Mouse (Mus musculus): ENCODE measurements around the gene Aurkaip1. TPM values are rescaled to one million over a fixed set of nuclear protein-coding genes. Genes with fewer than 3 reads are reported as not detected.

Gene Aurkaip1
- polyA plus RNA-seq, 1 experiment from 2014 or later: 186 TPM

DNA sequence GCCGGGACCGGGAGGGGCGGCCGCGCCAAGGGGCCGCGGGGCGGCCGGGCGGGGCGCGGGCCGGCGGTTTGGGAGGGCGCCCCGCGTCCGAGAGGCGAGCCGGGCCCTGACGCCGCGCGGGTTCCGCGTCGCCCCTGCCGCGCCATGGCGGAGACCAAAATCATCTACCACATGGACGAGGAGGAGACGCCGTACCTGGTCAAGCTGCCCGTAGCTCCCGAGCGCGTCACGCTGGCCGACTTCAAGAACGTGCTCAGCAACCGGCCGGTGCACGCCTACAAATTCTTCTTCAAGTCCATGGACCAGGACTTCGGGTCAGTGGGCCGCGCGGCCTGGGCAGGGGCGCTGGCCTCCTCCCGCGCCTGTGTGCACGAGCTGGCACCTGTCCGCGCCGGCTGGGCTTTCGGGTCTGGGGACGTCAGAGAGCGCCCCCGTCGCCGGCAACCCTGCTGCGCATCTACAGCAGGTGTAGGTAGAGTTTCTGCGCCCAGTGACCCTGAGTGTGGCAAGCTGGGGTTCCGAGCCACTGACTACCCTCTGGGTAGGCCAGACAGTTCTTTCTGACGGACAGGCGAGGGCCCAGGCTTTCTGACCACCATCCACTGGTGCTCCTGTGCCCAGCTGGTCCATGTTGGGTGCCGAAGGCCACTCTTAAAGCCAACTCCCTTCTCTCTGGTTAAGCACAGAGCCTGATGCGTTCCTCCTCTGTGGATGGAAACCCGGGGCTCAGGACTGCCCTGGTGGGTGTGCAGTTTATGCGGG, 16.7 kb downstream of the Aurkaip1 start:
- 2% methylated on average over 69 of the region's 69 CpGs for WGBS
- peak overlapping the region; percentile 89 for H3K27ac ChIP-seq
- peak; percentile 67 for DNase-seq (ENCODE audit: low spot score)
- 0 out of 2 replicates have a peak, but pooled peaks cover under 1% of the 10 kb centered on the region for H3K27me3 ChIP-seq (ENCODE audit: low read depth, poor library complexity, severe bottlenecking)
- peaks cover 24% of the 10 kb centered on the region for H3K4me1 ChIP-seq
- H3K9me3 ChIP-seq (replicated peaks): no peaks in the 10 kb centered on the region
- H3K4me3 ChIP-seq: peak overlapping the region; percentile 82
- H3K36me3 ChIP-seq: peaks cover 15% of the 10 kb centered on the region

DNA sequence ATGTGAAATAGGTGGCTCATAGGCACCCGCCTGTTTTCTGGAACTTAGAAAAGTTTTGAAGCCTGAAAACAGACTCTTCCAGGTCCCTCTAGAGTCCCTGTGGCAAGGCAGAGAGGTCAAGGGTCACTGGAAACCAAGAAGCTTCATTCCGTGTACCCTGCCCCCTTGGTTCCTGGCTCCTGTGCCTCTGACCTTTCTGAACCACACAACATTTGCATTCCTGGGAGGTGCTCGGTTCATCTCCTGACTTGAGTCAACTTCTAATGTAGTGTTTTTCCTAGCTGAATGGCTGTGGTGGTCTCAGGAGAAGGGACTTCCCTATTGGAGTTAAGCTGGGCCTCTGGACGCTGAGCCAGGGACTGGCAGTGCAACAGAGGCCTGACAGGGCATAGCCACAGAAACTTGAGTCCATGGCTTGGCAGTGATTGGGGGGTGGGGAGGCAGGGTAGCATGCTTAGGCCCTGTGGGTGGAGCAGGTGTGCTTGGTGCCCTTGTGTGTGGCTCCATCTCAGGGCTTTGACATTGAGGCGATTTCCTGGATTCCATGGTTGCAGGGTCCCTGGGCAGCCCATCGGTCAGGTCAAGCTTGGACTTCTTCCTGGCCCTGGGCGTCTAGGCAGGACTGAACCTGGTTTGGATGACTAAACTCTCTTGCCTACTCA, 17.5 kb downstream of the Aurkaip1 start:
- WGBS: 60% methylated on average over 7 of the region's 7 CpGs
- H3K27ac ChIP-seq: no peak overlapping the region

DNA sequence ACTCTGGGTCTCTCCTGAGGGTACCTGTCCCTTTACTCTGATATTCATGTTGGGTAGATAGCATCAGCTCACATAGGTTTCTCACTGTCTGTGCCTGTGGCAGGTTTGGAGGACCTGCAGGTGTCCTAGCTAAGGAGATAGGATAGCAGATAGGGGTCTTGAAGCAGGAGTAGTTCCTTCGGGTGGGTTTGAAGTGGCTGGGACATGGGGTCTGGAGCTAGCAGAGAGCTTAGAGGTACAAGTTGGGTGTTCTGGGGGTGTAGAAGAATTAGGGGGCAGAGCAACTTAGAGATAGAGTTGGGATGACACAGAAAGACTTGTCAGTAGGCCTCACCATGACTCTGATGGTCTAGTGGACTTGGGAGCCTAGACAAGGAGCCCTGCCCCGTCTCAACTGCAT, 18.3 kb downstream of the Aurkaip1 start:
- Histone ChIP-seq H3K27ac (no peak overlapping the region), H3K4me3 (no peak overlapping the region), H3K9me3 (replicated peaks) (no peaks in the 10 kb centered on the region), H3K4me1 (peaks cover 24% of the 10 kb centered on the region), H3K36me3 (peaks cover 15% of the 10 kb centered on the region), H3K27me3 (ENCODE audit: low read depth, poor library complexity, severe bottlenecking) (no peaks in the 10 kb centered on the region)
- DNase-seq (ENCODE audit: low spot score): no peak
- 85% methylated on average over 2 of the region's 2 CpGs for WGBS

More for the DNA sequence above, 17.5 kb downstream of the Aurkaip1 start:
- Histone ChIP-seq H3K4me1 (peaks cover 24% of the 10 kb centered on the region), H3K9me3 (replicated peaks) (no peaks in the 10 kb centered on the region), H3K4me3 (peak overlapping the region; percentile 82), H3K36me3 (peaks cover 14% of the 10 kb centered on the region), H3K27me3 (ENCODE audit: low read depth, poor library complexity, severe bottlenecking) (no peaks in the 10 kb centered on the region)
- DNase-seq (ENCODE audit: low spot score): no peak

DNA sequence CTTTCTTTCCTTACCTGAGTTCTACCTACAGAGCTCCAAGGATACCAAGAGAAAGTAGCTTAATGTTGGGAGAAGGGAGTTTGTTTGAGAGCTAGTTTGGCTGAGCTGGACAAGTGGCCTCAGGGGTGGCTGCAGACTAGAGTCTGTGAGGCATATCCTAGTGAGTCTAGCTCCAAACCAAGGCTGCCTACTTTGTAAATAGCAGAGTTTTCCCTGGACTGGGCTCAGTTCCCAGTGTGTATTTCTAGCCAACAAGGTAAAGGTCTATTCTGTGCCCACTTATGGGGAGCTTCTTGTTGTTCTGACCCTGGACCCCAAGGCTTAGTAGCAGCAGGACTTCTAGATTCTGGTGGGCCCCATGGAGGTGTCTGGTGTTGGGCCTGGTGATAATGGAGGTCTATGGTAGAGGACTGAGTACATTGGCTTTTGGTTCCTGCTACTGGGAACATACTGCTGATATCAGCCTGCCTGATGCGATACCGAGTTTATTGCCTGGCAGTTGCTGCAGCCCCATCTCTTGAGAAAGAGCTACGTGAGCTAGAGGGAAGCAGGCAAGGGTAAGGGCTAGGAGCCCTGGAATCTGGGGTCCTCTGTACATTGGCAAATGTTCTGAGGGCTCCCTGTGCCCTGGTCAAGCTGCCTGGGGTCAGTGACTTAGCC, 18.9 kb downstream of the Aurkaip1 start:
- Histone ChIP-seq H3K9me3 (replicated peaks) (no peaks in the 10 kb centered on the region), H3K4me3 (no peak overlapping the region), H3K4me1 (peaks cover 24% of the 10 kb centered on the region), H3K27ac (no peak overlapping the region), H3K36me3 (peaks cover 21% of the 10 kb centered on the region), H3K27me3 (ENCODE audit: low read depth, poor library complexity, severe bottlenecking) (no peaks in the 10 kb centered on the region)
- DNase-seq (ENCODE audit: low spot score): no peak
- 94% methylated on average over 3 of the region's 3 CpGs for WGBS

DNA sequence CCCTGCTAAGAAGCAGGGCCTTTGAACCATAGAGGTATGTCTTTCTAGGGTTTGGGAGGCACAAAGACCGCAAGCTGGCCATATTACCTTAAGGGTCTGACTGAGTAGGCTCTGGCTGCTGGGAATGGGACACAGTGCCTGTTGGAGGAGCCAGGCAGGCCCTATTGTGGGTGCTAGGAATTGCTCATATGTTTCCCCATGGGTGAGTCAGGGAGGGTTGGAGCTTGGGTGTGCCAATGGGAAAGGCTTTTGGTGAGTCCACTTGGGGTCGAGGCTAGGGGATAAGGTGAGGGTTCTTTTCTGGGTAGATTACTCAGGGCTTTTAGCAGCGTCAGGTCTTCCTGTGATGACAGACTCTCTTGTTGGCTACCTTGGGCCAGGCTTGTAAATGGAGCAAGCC, 20.3 kb downstream of the Aurkaip1 start:
- Histone ChIP-seq H3K27me3 (ENCODE audit: low read depth, poor library complexity, severe bottlenecking) (no peaks in the 10 kb centered on the region), H3K36me3 (peaks cover 35% of the 10 kb centered on the region), H3K4me1 (peaks cover 23% of the 10 kb centered on the region), H3K27ac (no peak overlapping the region), H3K9me3 (replicated peaks) (no peaks in the 10 kb centered on the region), H3K4me3 (no peak overlapping the region)
- DNase-seq (ENCODE audit: low spot score): no peak
- WGBS: 90% methylated on average over 3 of the region's 3 CpGs

DNA sequence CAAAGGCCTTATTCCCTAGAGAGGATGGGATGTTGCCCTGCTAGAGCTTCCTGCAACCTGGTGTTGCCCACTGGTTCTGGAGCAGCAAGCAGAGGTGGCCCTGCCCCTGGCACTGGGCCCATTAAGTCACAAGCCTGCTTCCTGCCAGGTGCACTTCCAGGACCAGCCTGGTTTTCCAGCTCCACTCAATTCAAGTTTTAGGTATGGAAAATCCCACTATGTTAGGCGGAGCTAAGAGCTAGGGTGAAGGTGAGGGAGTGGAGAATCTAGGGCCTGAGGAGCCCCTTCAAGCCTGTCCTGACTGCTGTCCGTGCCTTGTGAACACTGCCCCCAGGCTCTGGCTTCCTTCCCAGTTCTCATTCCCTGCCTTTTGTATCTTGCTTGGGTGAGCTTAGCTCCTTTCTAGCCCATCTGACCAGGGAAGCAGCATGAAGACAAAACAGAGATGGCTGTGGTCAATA, 20.9 kb downstream of the Aurkaip1 start:
- H3K27me3 ChIP-seq (ENCODE audit: low read depth, poor library complexity, severe bottlenecking): no peaks in the 10 kb centered on the region
- DNase-seq (ENCODE audit: low spot score): no peak
- H3K36me3 ChIP-seq: peaks cover 41% of the 10 kb centered on the region
- 85% methylated on average over 2 of the region's 2 CpGs for WGBS
- no peak overlapping the region for H3K27ac ChIP-seq
- H3K9me3 ChIP-seq (replicated peaks): no peaks in the 10 kb centered on the region
- H3K4me1 ChIP-seq: peaks cover 17% of the 10 kb centered on the region
- H3K4me3 ChIP-seq: no peak overlapping the region

DNA sequence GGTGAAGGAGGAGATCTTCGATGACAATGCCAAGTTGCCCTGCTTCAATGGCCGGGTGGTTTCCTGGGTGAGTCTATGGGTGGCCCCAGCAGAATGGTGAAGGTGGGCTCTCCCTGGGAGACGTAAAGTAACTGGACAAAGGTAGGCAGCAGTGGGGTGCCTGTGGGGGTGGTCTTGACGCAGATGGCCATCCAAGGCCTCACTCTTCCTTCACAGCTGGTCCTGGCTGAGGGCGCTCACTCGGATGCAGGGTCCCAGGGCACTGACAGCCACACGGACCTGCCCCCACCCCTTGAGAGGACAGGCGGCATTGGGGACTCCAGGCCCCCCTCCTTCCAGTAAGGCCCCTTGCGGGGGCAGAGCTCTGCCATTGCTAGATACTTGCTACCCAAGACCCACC, 22.3 kb downstream of the Aurkaip1 start:
- H3K36me3 ChIP-seq: peaks cover 55% of the 10 kb centered on the region
- no peaks in the 10 kb centered on the region for H3K27me3 ChIP-seq (ENCODE audit: low read depth, poor library complexity, severe bottlenecking)

DNA sequence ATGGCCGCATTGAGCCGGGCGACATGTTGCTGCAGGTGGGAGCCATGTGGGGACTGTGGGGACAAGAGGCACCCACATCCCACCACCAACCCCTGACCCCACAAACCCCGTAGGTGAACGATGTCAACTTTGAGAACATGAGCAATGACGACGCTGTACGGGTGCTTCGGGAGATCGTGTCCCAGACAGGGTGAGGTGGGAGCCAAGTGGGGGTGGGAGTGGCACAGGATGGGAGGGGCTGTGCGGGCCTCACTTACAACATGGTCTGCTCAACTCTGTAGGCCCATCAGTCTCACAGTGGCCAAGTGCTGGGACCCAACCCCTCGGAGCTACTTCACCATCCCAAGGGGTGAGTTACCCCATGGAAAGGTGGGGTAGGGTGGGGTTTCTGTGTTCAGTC, 23.9 kb downstream of the Aurkaip1 start:
- no peaks in the 10 kb centered on the region for H3K27me3 ChIP-seq (ENCODE audit: low read depth, poor library complexity, severe bottlenecking)
- H3K27ac ChIP-seq: no peak overlapping the region
- H3K9me3 ChIP-seq (replicated peaks): no peaks in the 10 kb centered on the region
- H3K4me3 ChIP-seq: no peak overlapping the region
- no peak for DNase-seq (ENCODE audit: low spot score)
- 98% methylated on average over 12 of the region's 12 CpGs for WGBS
- H3K4me1 ChIP-seq: no peaks in the 10 kb centered on the region
- peaks cover 66% of the 10 kb centered on the region for H3K36me3 ChIP-seq

More for the DNA sequence above, 22.3 kb downstream of the Aurkaip1 start:
- H3K9me3 ChIP-seq (replicated peaks): no peaks in the 10 kb centered on the region
- 89% methylated on average over 9 of the region's 9 CpGs for WGBS
- H3K27ac ChIP-seq: no peak overlapping the region
- peaks cover 6% of the 10 kb centered on the region for H3K4me1 ChIP-seq
- no peak for DNase-seq (ENCODE audit: low spot score)
- H3K4me3 ChIP-seq: no peak overlapping the region

DNA sequence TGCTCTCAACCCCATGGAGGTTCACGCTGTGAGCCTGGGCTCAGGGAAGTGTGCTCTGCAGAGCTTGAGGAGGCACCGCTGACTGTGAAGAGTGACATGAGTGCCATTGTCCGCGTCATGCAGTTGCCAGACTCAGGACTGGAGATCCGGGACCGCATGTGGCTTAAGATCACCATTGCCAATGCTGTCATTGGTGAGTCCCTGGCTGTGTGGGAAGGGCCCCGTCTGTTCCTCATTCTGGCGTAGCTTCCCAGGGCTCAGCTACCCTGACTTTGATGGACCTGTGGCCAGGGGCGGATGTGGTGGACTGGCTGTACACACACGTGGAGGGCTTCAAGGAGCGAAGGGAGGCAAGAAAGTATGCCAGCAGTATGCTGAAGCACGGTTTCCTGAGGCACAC, 25.0 kb downstream of the Aurkaip1 start:
- 89% methylated on average over 12 of the region's 12 CpGs for WGBS
- peaks cover 75% of the 10 kb centered on the region for H3K36me3 ChIP-seq
- H3K4me3 ChIP-seq: no peak overlapping the region

DNA sequence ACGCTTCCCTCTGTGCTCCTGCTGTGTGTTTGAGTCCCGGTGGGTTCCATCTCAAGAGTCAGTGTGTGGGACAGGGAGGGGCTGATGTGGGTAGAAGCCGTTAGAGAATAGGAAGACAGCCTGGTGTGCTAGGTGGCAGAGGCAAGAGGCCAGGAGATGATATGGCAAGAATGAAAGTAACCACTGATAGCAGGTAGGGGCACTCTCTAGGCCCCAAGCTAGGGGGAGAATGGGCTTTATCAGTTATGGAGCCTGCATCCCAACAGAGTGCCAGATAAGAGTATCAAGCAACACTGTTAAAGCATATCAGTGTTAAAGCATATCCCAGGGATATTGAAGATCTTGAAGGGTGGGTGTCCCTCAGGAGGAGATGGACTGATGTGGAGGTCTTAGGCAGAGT, 25.8 kb downstream of the Aurkaip1 start:
- Histone ChIP-seq H3K36me3 (peaks cover 79% of the 10 kb centered on the region), H3K9me3 (replicated peaks) (no peaks in the 10 kb centered on the region), H3K4me3 (no peak overlapping the region), H3K27ac (no peak overlapping the region), H3K27me3 (ENCODE audit: low read depth, poor library complexity, severe bottlenecking) (no peaks in the 10 kb centered on the region), H3K4me1 (no peaks in the 10 kb centered on the region)
- no peak for DNase-seq (ENCODE audit: low spot score)
- 87% methylated on average over 3 of the region's 3 CpGs for WGBS

More for the DNA sequence above, 25.0 kb downstream of the Aurkaip1 start:
- no peaks in the 10 kb centered on the region for H3K4me1 ChIP-seq
- H3K27me3 ChIP-seq (ENCODE audit: low read depth, poor library complexity, severe bottlenecking): no peaks in the 10 kb centered on the region
- no peak overlapping the region for H3K27ac ChIP-seq
- no peaks in the 10 kb centered on the region for H3K9me3 ChIP-seq (replicated peaks)
- DNase-seq (ENCODE audit: low spot score): no peak

DNA sequence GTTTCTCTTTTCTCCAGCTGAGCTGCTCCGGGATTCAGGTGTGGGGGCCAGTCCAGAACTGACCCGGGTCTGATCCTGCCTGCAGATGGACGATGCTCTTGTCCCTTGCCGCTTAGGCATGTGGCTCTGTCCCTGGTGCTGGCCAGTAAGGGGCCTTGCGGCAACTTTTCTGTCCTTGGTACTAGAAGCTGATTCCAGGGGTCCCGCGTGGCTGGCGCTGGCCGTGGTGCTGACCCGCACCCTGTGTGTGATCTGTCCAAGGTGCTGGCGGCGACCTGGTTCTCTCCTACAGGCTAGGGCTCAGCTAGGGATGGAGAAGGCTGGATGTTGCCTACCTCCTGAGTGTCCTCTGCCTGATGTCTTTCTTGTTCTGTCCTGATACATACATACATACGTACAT, 28.2 kb downstream of the Aurkaip1 start:
- Histone ChIP-seq H3K36me3 (peaks cover 67% of the 10 kb centered on the region), H3K9me3 (replicated peaks) (no peaks in the 10 kb centered on the region)
- 20% methylated on average over 13 of the region's 13 CpGs for WGBS

DNA sequence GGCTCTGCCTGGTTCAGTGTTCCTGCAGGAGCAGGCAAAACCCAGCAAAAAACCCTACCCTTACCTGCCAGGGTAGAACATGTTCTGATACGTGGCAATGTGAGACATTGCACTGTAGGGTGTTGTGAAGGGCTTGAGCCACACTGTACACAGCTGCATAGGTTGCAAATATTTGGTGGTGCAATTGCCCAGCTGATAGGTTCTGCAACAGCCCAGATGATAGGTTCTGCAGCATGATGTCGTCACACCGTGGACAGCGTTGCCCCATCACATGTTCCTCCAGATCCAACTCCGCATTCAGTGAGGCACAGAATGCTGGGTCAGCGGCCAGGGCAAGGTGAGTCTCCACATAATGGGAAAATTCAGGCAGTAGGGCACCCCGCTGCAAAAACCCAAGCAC, 30.7 kb downstream of the Aurkaip1 start:
- Histone ChIP-seq H3K27ac (no peak overlapping the region), H3K36me3 (peaks cover 60% of the 10 kb centered on the region), H3K4me1 (no peaks in the 10 kb centered on the region), H3K9me3 (replicated peaks) (no peaks in the 10 kb centered on the region), H3K27me3 (ENCODE audit: low read depth, poor library complexity, severe bottlenecking) (no peaks in the 10 kb centered on the region), H3K4me3 (no peak overlapping the region)
- DNase-seq (ENCODE audit: low spot score): no peak
- 93% methylated on average over 7 of the region's 7 CpGs for WGBS

More for the DNA sequence above, 28.2 kb downstream of the Aurkaip1 start:
- H3K4me1 ChIP-seq: no peaks in the 10 kb centered on the region
- DNase-seq (ENCODE audit: low spot score): peak; percentile 96
- H3K27ac ChIP-seq: no peak overlapping the region
- H3K4me3 ChIP-seq: 0 out of 2 replicates have a peak overlapping the region, but pooled peaks have one; percentile 12
- H3K27me3 ChIP-seq (ENCODE audit: low read depth, poor library complexity, severe bottlenecking): no peaks in the 10 kb centered on the region

DNA sequence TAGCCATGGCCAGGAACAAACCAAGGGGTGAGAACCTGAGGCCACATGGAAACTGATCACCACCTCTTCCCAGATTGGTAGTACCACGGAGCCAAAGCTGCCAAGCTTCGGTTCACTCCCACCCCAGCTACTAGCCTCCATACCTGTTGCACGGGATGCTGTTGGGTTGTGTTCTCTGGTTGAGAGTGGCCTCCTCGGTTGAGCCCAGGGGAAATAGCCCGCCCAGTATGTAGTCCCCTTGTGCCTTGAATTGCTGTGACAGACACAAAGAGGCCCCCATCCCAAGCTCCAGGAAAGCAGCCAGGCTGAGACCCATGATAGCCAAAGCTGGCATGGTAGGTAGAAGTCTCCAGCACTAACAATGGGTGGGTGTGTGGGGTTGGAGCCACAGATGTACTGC, 31.9 kb downstream of the Aurkaip1 start, which contains the start of gene Tas1r3:
TSS of gene Tas1r3 (minus strand) at position 362 of the 400 bp plus-strand sequence.
- Histone ChIP-seq H3K4me1 (no peaks in the 10 kb centered on the region), H3K27ac (no peak within 1 kb of the TSS), H3K4me3 (no peak within 1 kb of the TSS), H3K36me3 (peaks cover 51% of the 10 kb centered on the region), H3K27me3 (ENCODE audit: low read depth, poor library complexity, severe bottlenecking) (no peaks in the 10 kb centered on the region), H3K9me3 (replicated peaks) (no peaks in the 10 kb centered on the region)
- 78% methylated on average over 5 of the region's 5 CpGs for WGBS
- DNase-seq (ENCODE audit: low spot score): no peak

Data from limb, embryonic 10.5 days (tissue).